Mouse (Mus musculus): Measurements from ENCODE around the gene Plagl1. TPM values are rescaled to one million over a fixed set of nuclear protein-coding genes. Genes with fewer than 3 reads are reported as not detected.

The Plagl1 gene
- polyA plus RNA-seq, 2 experiments: 354 to 841 TPM

DNA sequence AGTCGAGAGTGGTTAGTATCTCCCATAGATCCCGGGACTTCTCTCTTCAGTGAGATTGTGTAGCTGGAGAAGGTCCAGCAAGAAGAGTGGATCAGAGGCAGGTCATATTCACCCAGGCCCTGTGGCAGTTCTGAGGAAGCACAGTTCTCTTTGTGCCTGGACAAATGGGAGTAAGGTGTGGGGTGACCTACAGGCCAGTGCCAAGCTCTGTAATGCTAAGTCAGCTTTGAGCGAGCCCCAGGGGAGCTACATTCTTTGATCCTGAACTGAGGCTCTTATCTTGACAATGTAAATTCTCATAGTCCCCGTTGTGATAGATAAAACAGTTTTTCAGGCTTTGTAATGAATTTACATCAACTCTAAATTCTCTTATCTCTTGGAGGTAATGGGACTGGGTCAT lies 42.1 kb downstream of the Plagl1 start:
- Histone ChIP-seq H3K27me3 (ENCODE audit: control insufficient read depth, insufficient read depth, low read length) (no peaks in the 10 kb centered on the region), H3K4me3 (replicated peaks; ENCODE audit: low read length) (no peak overlapping the region), H3K4me2 (replicated peaks; ENCODE audit: low read depth, low read length, severe bottlenecking) (no peak overlapping the region), H3K36me3 (ENCODE audit: control insufficient read depth, insufficient read depth, low read length) (no peaks in the 10 kb centered on the region), H3K4me1 (ENCODE audit: control insufficient read depth, insufficient read depth, low read length) (no peaks in the 10 kb centered on the region), H3K27ac (replicated peaks; ENCODE audit: low read depth, low read length) (no peak overlapping the region), H3K9ac (ENCODE audit: low read depth, low read length, severe bottlenecking) (no peak overlapping the region), H3K9me3 (ENCODE audit: control insufficient read depth, low read length) (no peaks in the 10 kb centered on the region)
- 62% methylated on average over 4 of the region's 4 CpGs for WGBS
- no peak for DNase-seq (ENCODE audit: low spot score)
- no peak for ATAC-seq (ENCODE audit: low FRiP score, low read depth)
- no peak for TF ChIP-seq POLR2A (IDR thresholded peaks at IDR 0.05; ENCODE audit: borderline replicate concordance, extremely low read depth, insufficient read depth, insufficient read length)

GRCm38 (mm10) chr10:13103838-13104237 lies 43.5 kb downstream of the Plagl1 start:
- no peak overlapping the region for H3K27ac ChIP-seq (replicated peaks; ENCODE audit: low read depth, low read length)
- TF ChIP-seq POLR2A (IDR thresholded peaks at IDR 0.05; ENCODE audit: borderline replicate concordance, extremely low read depth, insufficient read depth, insufficient read length): no peak
- no peak for ATAC-seq (ENCODE audit: low FRiP score, low read depth)
- no peaks in the 10 kb centered on the region for H3K9me3 ChIP-seq (ENCODE audit: control insufficient read depth, low read length)
- H3K36me3 ChIP-seq (ENCODE audit: control insufficient read depth, insufficient read depth, low read length): no peaks in the 10 kb centered on the region
- peaks cover 6% of the 10 kb centered on the region for H3K4me1 ChIP-seq (ENCODE audit: control insufficient read depth, insufficient read depth, low read length)
- no peaks in the 10 kb centered on the region for H3K27me3 ChIP-seq (ENCODE audit: control insufficient read depth, insufficient read depth, low read length)
- no peak for DNase-seq (ENCODE audit: low spot score)
- 78% methylated on average over 4 of the region's 4 CpGs for WGBS
- no peak overlapping the region for H3K4me2 ChIP-seq (replicated peaks; ENCODE audit: low read depth, low read length, severe bottlenecking)
- H3K9ac ChIP-seq (ENCODE audit: low read depth, low read length, severe bottlenecking): no peak overlapping the region
- no peak overlapping the region for H3K4me3 ChIP-seq (replicated peaks; ENCODE audit: low read length)

DNA sequence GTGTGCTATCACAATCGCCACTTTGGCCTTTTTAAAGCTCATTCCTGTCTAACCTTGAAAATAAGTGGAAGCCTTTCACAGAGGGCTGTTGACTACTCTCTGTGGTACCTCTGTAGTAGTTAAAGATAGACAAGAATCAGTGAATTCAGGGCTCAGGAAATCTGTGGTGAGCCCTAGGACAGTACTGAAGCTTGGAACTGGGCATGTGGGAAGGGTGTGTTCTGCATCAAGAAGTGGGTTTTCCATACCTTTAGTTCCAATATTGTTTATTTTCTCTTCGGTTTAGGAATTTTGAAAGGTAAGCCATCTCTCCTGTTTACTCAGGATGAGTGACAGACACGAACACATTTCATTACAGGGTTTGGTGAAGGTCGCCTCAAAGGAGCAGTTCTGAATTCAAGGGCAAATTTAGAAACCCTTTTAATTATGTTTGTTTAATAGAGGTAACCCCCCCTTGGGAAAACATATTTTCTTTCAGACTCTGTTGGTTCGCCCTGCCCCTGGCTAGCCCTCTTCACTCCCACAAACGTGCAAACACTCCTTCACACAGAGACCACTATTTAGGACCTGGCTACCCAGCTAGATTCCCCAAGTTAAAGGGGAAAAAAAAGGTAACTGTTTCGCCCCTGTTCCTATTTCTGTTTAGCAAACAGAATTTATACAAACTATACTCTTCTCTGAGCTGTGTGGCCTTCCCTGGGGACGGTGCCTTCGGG lies 46.8 kb downstream of the Plagl1 start:
- Histone ChIP-seq H3K4me1 (ENCODE audit: control insufficient read depth, insufficient read depth, low read length) (peaks cover 6% of the 10 kb centered on the region), H3K36me3 (ENCODE audit: control insufficient read depth, insufficient read depth, low read length) (peaks cover 3% of the 10 kb centered on the region; the same call in 1 of the 2 replicates), H3K4me3 (replicated peaks; ENCODE audit: low read length) (no peak overlapping the region), H3K27ac (replicated peaks; ENCODE audit: low read depth, low read length) (peak overlapping the region; percentile 40; the same call in 1 of the 2 replicates), H3K9me3 (ENCODE audit: control insufficient read depth, low read length) (no peaks in the 10 kb centered on the region), H3K27me3 (ENCODE audit: control insufficient read depth, insufficient read depth, low read length) (no peaks in the 10 kb centered on the region), H3K9ac (ENCODE audit: low read depth, low read length, severe bottlenecking) (no peak overlapping the region), H3K4me2 (replicated peaks; ENCODE audit: low read depth, low read length, severe bottlenecking) (no peak overlapping the region)
- ATAC-seq (ENCODE audit: low FRiP score, low read depth) (peak; percentile 53), DNase-seq (ENCODE audit: low spot score) (no peak)
- WGBS: 75% methylated on average over 9 of the region's 9 CpGs
- no peak for TF ChIP-seq POLR2A (IDR thresholded peaks at IDR 0.05; ENCODE audit: borderline replicate concordance, extremely low read depth, insufficient read depth, insufficient read length)

GRCm38 (mm10) chr10:13108021-13108548 lies 47.8 kb downstream of the Plagl1 start:
- Histone ChIP-seq H3K4me1 (ENCODE audit: control insufficient read depth, insufficient read depth, low read length) (peaks cover 6% of the 10 kb centered on the region), H3K4me3 (replicated peaks; ENCODE audit: low read length) (no peak overlapping the region), H3K9me3 (ENCODE audit: control insufficient read depth, low read length) (no peaks in the 10 kb centered on the region), H3K36me3 (ENCODE audit: control insufficient read depth, insufficient read depth, low read length) (peaks cover 3% of the 10 kb centered on the region; the same call in 1 of the 2 replicates), H3K27ac (replicated peaks; ENCODE audit: low read depth, low read length) (peak overlapping the region; percentile 40), H3K4me2 (replicated peaks; ENCODE audit: low read depth, low read length, severe bottlenecking) (no peak overlapping the region), H3K9ac (ENCODE audit: low read depth, low read length, severe bottlenecking) (no peak overlapping the region), H3K27me3 (ENCODE audit: control insufficient read depth, insufficient read depth, low read length) (no peaks in the 10 kb centered on the region)
- TF ChIP-seq POLR2A (IDR thresholded peaks at IDR 0.05; ENCODE audit: borderline replicate concordance, extremely low read depth, insufficient read depth, insufficient read length): no peak
- 24% methylated on average over 7 of the region's 7 CpGs for WGBS
- DNase-seq (ENCODE audit: low spot score) (no peak), ATAC-seq (ENCODE audit: low FRiP score, low read depth) (no peak)

DNA sequence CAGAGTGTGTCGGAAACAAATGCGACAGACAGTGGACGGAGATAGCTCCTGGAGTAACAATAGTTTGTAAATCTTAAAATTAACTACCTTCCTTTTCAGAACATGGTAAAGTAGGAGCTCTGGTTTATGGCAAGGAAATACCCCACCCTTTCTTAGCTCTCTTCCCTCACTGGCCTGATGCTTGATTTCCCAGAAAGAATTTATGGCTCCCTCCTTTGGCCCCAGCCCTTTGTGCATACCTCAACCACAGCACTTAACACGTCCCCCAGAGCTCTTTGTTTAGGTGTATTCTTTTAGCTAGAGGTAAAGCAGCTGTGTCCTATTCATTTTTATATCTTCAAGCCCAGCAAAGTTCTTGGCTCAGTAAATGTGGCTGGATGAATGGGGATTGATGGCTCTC lies 48.5 kb downstream of the Plagl1 start:
- ATAC-seq (ENCODE audit: low FRiP score, low read depth) (no peak), DNase-seq (ENCODE audit: low spot score) (no peak)
- H3K4me3 ChIP-seq (replicated peaks; ENCODE audit: low read length): no peak overlapping the region
- WGBS: 51% methylated on average over 4 of the region's 4 CpGs
- no peak overlapping the region; the same call in 1 of the 2 replicates for H3K27ac ChIP-seq (replicated peaks; ENCODE audit: low read depth, low read length)
- H3K4me2 ChIP-seq (replicated peaks; ENCODE audit: low read depth, low read length, severe bottlenecking): no peak overlapping the region
- peaks cover 6% of the 10 kb centered on the region; the same call in 1 of the 2 replicates for H3K36me3 ChIP-seq (ENCODE audit: control insufficient read depth, insufficient read depth, low read length)
- no peak for TF ChIP-seq POLR2A (IDR thresholded peaks at IDR 0.05; ENCODE audit: borderline replicate concordance, extremely low read depth, insufficient read depth, insufficient read length)
- no peaks in the 10 kb centered on the region for H3K27me3 ChIP-seq (ENCODE audit: control insufficient read depth, insufficient read depth, low read length)
- peaks cover 6% of the 10 kb centered on the region for H3K4me1 ChIP-seq (ENCODE audit: control insufficient read depth, insufficient read depth, low read length)
- H3K9ac ChIP-seq (ENCODE audit: low read depth, low read length, severe bottlenecking): no peak overlapping the region
- no peaks in the 10 kb centered on the region for H3K9me3 ChIP-seq (ENCODE audit: control insufficient read depth, low read length)
